Mouse (Mus musculus): ENCODE data around the gene 2610021A01Rik. TPM values are rescaled to one million over a fixed set of nuclear protein-coding genes. Genes with fewer than 3 reads are reported as not detected.
"Not testable (repeated sequence)": the region's sequence is repeated elsewhere in the genome, so short reads cannot be mapped to it uniquely, and the experiment has no call there.

2610021A01Rik gene
- polyA plus RNA-seq, 1 experiment from 2014 or later, result 14.4 TPM

DNA sequence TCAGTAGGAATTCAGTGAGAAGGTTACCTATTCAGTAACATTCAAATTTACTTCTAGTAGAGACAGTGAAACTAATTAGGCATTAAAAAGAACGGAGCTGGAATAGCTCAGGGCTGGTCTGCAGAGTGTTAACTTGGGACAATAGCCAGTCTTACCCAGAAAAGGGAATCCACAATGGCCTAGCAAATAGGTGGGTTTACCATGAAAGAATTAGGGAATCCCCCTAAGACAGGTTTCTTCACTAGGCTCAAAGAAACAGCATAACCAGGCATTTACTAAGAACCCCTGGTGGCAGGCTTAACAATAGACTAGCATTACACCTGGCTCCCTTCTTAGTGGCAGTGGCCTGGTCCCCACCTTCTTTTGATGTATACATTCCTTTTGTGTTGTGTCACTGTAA lies 75.3 kb downstream of the 2610021A01Rik start:
- not testable (repeated sequence) for H3K27me3 ChIP-seq (ENCODE audit: poor library complexity, severe bottlenecking); H3K4me3 ChIP-seq; DNase-seq (ENCODE audit: extremely low spot score, low spot score); H3K36me3 ChIP-seq (replicated peaks); H3K4me1 ChIP-seq; H3K27ac ChIP-seq
- WGBS, result 65% methylated on average over 1 of the region's 1 CpGs
- peaks cover 34% of the 10 kb centered on the region for H3K9me3 ChIP-seq

Other genes starting within 250 kb of the 2610021A01Rik start
- gene AI987944, start 205.9 kb upstream of the 2610021A01Rik start, polyA plus RNA-seq (2016; fragmentation: Nextera tagmentation; extraction: Ambion mirVana), result 11.5 and 12.9 TPM in 2 replicates
- 0.06 and 0.16 TPM in 2 replicates for gene Vmn2r57, start 150.5 kb upstream of the 2610021A01Rik start, polyA plus RNA-seq (2016; fragmentation: Nextera tagmentation; extraction: Ambion mirVana)
- gene Gm20449, start 99.8 kb upstream of the 2610021A01Rik start, polyA plus RNA-seq (2016; fragmentation: Nextera tagmentation; extraction: Ambion mirVana), result 0.30 TPM in 1 of 2 replicates, not detected in the other
- 11.0 and 11.1 TPM in 2 replicates for gene AW146154, start 99.3 kb upstream of the 2610021A01Rik start, polyA plus RNA-seq (2016; fragmentation: Nextera tagmentation; extraction: Ambion mirVana)
- gene Gm6871, start 25.6 kb upstream of the 2610021A01Rik start, polyA plus RNA-seq (2016; fragmentation: Nextera tagmentation; extraction: Ambion mirVana), result not detected in 2 replicates
- gene Zfp788, start 34.0 kb downstream of the 2610021A01Rik start, polyA plus RNA-seq (2016; fragmentation: Nextera tagmentation; extraction: Ambion mirVana), result 13.5 and 14.4 TPM in 2 replicates

Data from forebrain, embryonic 10.5 days (tissue).